8 mouse cellular contexts compared by ENCODE assay signal in genomic region chr5:38529724-38530428, GRCm38 (mm10). TPM values are rescaled to one million over a fixed set of nuclear protein-coding genes. Genes with fewer than 3 reads are reported as not detected.
DNase-seq lines count a peak whose midpoint lies in the region; ATAC-seq and TF ChIP-seq lines count a peak whose summit lies in the region.

No protein-coding gene starts in this region.

- no peak for DNase-seq in heart, adult 2 months
- DNase-seq in heart, postnatal 36 days, result no peak
- DNase-seq in Patski (ENCODE audit: low read depth, low spot score), result no peak
- DNase-seq in neural tube, embryonic 11.5 days (ENCODE audit: low spot score), result peak; percentile 28
- DNase-seq in gastrocnemius, postnatal 36 days, result no peak
- no peak for DNase-seq in right cerebral cortex, postnatal 36 days (ENCODE audit: low spot score in 2 of 2)
- no peak for DNase-seq in urinary bladder, adult 18-20 months (ENCODE audit: low spot score in 2 of 2)

- peaks cover 3% of the 10 kb centered on the region; the same call in 1 of the 2 replicates for H3K4me1 ChIP-seq in heart, adult 2 months (ENCODE audit: control insufficient read depth, insufficient read depth, low read length)
- no peaks in the 10 kb centered on the region for H3K4me1 ChIP-seq in hindbrain, embryonic 16.5 days (ENCODE audit: control insufficient read depth, insufficient read depth, low read depth, low read length)
- no peaks in the 10 kb centered on the region for H3K4me1 ChIP-seq in neural tube, embryonic 11.5 days (ENCODE audit: control insufficient read depth, insufficient read depth, low read length)

- peak; percentile 63 for TF ChIP-seq CTCF in heart, adult 2 months (IDR thresholded peaks at IDR 0.05)
- TF ChIP-seq CTCF in Patski (IDR thresholded peaks at IDR 0.05), result no peak

- H3K79me2 ChIP-seq in heart, adult 2 months (replicated peaks; ENCODE audit: control insufficient read depth, insufficient read depth, low read length), result no peaks in the 10 kb centered on the region

- TF ChIP-seq EP300 in heart, adult 2 months (IDR thresholded peaks at IDR 0.05; ENCODE audit: insufficient read depth, low read depth, low read length), result no peak

- POLR2A ChIA-PET in Patski (lab: Charles Lee), result no interaction called here

- no peak for TF ChIP-seq POLR2A in heart, adult 2 months (IDR thresholded peaks at IDR 0.05; ENCODE audit: insufficient read depth, low read depth, low read length)

- 71% methylated on average over 6 of the region's 6 CpGs for whole genome bisulfite sequencing in heart, adult 2 months
- 76% methylated on average over 6 of the region's 6 CpGs for WGBS in hindbrain, embryonic 16.5 days
- 84% methylated on average over 6 of the region's 6 CpGs for WGBS in neural tube, embryonic 11.5 days

- H3K27me3 ChIP-seq in heart, adult 2 months (ENCODE audit: control insufficient read depth, insufficient read depth, low read length), result no peaks in the 10 kb centered on the region
- no peaks in the 10 kb centered on the region for H3K27me3 ChIP-seq in Patski
- H3K27me3 ChIP-seq in hindbrain, embryonic 16.5 days (replicated peaks; ENCODE audit: control insufficient read depth, insufficient read depth, low read length), result no peaks in the 10 kb centered on the region
- H3K27me3 ChIP-seq in neural tube, embryonic 11.5 days (ENCODE audit: control insufficient read depth, insufficient read depth, low read length), result no peaks in the 10 kb centered on the region

- H3K4me2 ChIP-seq in hindbrain, embryonic 16.5 days (ENCODE audit: low read length), result no peak overlapping the region
- no peak overlapping the region for H3K4me2 ChIP-seq in neural tube, embryonic 11.5 days (ENCODE audit: low read depth)

- in situ Hi-C loops in Patski (cut with MboI; ENCODE audit: low pct_unique_long_range_greater_than_20kb), result loop anchor here (25.0 kb wide), 1 partner anchor 1193 kb away; the partner anchor contains the start of genes Evc and Evc2

- no peaks in the 10 kb centered on the region for H3K9me3 ChIP-seq in hindbrain, embryonic 16.5 days (ENCODE audit: control insufficient read depth, low read length)
- no peaks in the 10 kb centered on the region for H3K9me3 ChIP-seq in neural tube, embryonic 11.5 days (ENCODE audit: control insufficient read depth, low read length)

- no peak overlapping the region for H3K27ac ChIP-seq in heart, adult 2 months
- H3K27ac ChIP-seq in hindbrain, embryonic 16.5 days (ENCODE audit: low read depth, low read length), result no peak overlapping the region
- H3K27ac ChIP-seq in neural tube, embryonic 11.5 days (ENCODE audit: low read depth, low read length), result no peak overlapping the region

- H3K36me3 ChIP-seq in heart, adult 2 months (ENCODE audit: control insufficient read depth, insufficient read depth, low read length), result no peaks in the 10 kb centered on the region
- peaks cover 68% of the 10 kb centered on the region for H3K36me3 ChIP-seq in hindbrain, embryonic 16.5 days (ENCODE audit: control insufficient read depth, insufficient read depth, low read length)
- H3K36me3 ChIP-seq in neural tube, embryonic 11.5 days (ENCODE audit: control insufficient read depth, insufficient read depth, low read length), result peaks cover 25% of the 10 kb centered on the region

- intact Hi-C loops in heart, adult 2 months (cut with DNase I), result no loop called here
- intact Hi-C loops in heart, postnatal 36 days (cut with DNase I), result no loop called here
- intact Hi-C loops in gastrocnemius, postnatal 36 days (cut with DNase I), result no loop called here

- CTCF ChIA-PET in Patski (lab: Charles Lee), result interaction anchor here (0.8 to 1.6 kb wide), 4 partner anchors 16 to 38 kb away, joined by 3 read pairs; no protein-coding TSS in a partner anchor

- H3K4me3 ChIP-seq in heart, adult 2 months, result no peak overlapping the region
- H3K4me3 ChIP-seq in hindbrain, embryonic 16.5 days (ENCODE audit: low read length), result no peak overlapping the region
- no peak overlapping the region for H3K4me3 ChIP-seq in neural tube, embryonic 11.5 days (ENCODE audit: low read depth, low read length)

- peak; percentile 45 for ATAC-seq in Patski
- ATAC-seq in hindbrain, embryonic 16.5 days, result peak; percentile 43
- peak; percentile 53; the same call in 1 of the 2 replicates for ATAC-seq in neural tube, embryonic 11.5 days (ENCODE audit: insufficient read depth, low FRiP score, low TSS enrichment)

- H3K9ac ChIP-seq in heart, adult 2 months (ENCODE audit: low read depth, low read length), result no peak overlapping the region
- H3K9ac ChIP-seq in hindbrain, embryonic 16.5 days (ENCODE audit: low read depth, low read length), result no peak overlapping the region
- H3K9ac ChIP-seq in neural tube, embryonic 11.5 days (ENCODE audit: low read length), result no peak overlapping the region

RNA-seq across cellular contexts. Expression of gene Slc2a9, which starts 26.9 kb away (rescaled TPM):
- total RNA-seq in heart, adult 2 months (2021), result 1 to 10 TPM; 1.3 to 1.6 TPM
- 1.6 and 1.9 TPM in 2 replicates for polyA plus RNA-seq in heart, adult 2 months (2012; rRNA removed)
- total RNA-seq in heart, postnatal 36 days (2021), result 1 to 10 TPM; 1.4 to 2.3 TPM
- polyA plus RNA-seq in Patski (2021), result 2.7 TPM
- polyA plus RNA-seq in hindbrain, embryonic 16.5 days (2015; fragmentation: Nextera tagmentation; extraction: Ambion mirVana), result 0.44 and 0.77 TPM in 2 replicates
- 0.18 and 0.77 TPM in 2 replicates for polyA plus RNA-seq in neural tube, embryonic 11.5 days (2014; fragmentation: Nextera tagmentation; extraction: Ambion mirVana)
- under 1 TPM; 0.44 to 0.59 TPM for total RNA-seq in gastrocnemius, postnatal 36 days (2021)

RNA-seq across cellular contexts. Expression of gene Wdr1, which starts 33.1 kb away (rescaled TPM):
- 100 to 1,000 TPM; 107 to 119 TPM for total RNA-seq in heart, adult 2 months (2021)
- polyA plus RNA-seq in heart, adult 2 months (2012; rRNA removed), result 105 and 144 TPM in 2 replicates
- total RNA-seq in heart, postnatal 36 days (2021), result 100 to 1,000 TPM; 111 to 113 TPM
- 416 TPM for polyA plus RNA-seq in Patski (2021)
- 202 and 210 TPM in 2 replicates for polyA plus RNA-seq in hindbrain, embryonic 16.5 days (2015; fragmentation: Nextera tagmentation; extraction: Ambion mirVana)
- 170 and 179 TPM in 2 replicates for polyA plus RNA-seq in neural tube, embryonic 11.5 days (2014; fragmentation: Nextera tagmentation; extraction: Ambion mirVana)
- 10 to 100 TPM; 54.1 to 58.0 TPM for total RNA-seq in gastrocnemius, postnatal 36 days (2021)
